Mouse (Mus musculus) cortical plate, adult 2 months (tissue): Measurements from ENCODE around the gene Gm9999.

Experiments used
- CTCF ChIP-seq: fragments of 200-500 bp; IDR thresholded peaks from 2 replicates; pipeline ENCODE4 v1.5.1; 2011; ENCODE audit warnings: mild to moderate bottlenecking, control low read depth, low read length; ENCODE audit not compliant: insufficient read depth; ENCODE audit errors: extremely low read depth
- POLR2A ChIP-seq: fragments of 200-500 bp; IDR thresholded peaks from 2 replicates; pipeline ENCODE4 v1.6.1; 2011; ENCODE audit warnings: mild to moderate bottlenecking, low read length, control low read depth; ENCODE audit not compliant: insufficient read depth; ENCODE audit errors: extremely low read depth

DNA sequence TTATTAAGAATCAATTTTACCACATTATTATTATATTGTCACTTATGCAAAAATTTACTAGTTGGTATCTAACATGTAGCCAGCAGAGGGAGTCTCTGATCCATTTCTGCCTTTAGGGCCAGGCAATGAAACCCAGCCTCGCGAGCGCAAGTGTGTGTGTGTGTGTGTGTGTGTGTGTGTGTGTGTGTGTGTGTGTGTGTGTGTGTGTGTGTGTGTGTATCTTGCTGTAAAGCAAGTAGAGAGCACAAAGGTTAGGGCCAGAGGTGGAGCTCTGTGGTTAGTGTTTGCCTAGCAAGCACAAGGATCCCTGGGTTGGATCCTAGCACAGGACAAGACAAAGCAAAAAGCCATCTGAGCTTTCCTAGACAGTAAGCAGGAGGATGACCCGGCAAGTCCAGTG lies 47.5 kb upstream of the Gm9999 start:
- TF ChIP-seq CTCF (0 out of 2 replicates have a peak, but pooled peaks have one; percentile 27), POLR2A (no peak)
